Mouse (Mus musculus) spleen, adult 2 months (tissue): Measurements from ENCODE around the gene Adam21. TPM values are rescaled to one million over a fixed set of nuclear protein-coding genes. Genes with fewer than 3 reads are reported as not detected.
A peak's percentile ranks its signal among the peaks of the same experiment; 100 is the strongest.

Experiments
- DNase-seq, 2 experiments: peaks; one replicate each; pipeline versions ENCODE4 v3.0.0 to v3.0.0-alpha.2; 2012 to 2021; ENCODE audit warnings: low spot score in 2 of 2, low read depth in 1 of 2
- H3K27ac ChIP-seq: fragments of 200-500 bp; 2 replicates; pipeline ENCODE4 v1.5.1; 2012; ENCODE audit warnings: low read length, inconsistent platforms; ENCODE audit not compliant: insufficient read depth
- H3K27me3 ChIP-seq: fragments of 200-500 bp; 2 replicates; pipeline ENCODE4 v1.6.1; 2012; ENCODE audit warnings: mild to moderate bottlenecking, moderate library complexity, low read length, inconsistent platforms; ENCODE audit not compliant: control insufficient read depth, insufficient read depth
- H3K36me3 ChIP-seq: fragments of 200-500 bp; 2 replicates; pipeline ENCODE4 v1.6.1; 2012; ENCODE audit warnings: mild to moderate bottlenecking, low read length, inconsistent platforms; ENCODE audit not compliant: control insufficient read depth, insufficient read depth
- H3K4me1 ChIP-seq: fragments of 200-500 bp; 2 replicates; pipeline ENCODE4 v1.6.1; 2011; ENCODE audit warnings: inconsistent platforms; ENCODE audit not compliant: control insufficient read depth, insufficient read depth, insufficient read length
- H3K4me3 ChIP-seq: fragments of 200-500 bp; 2 replicates; pipeline ENCODE4 v1.5.1; 2011; ENCODE audit warnings: mild to moderate bottlenecking, inconsistent platforms; ENCODE audit not compliant: insufficient read depth, insufficient read length; ENCODE audit errors: extremely low read depth
- CTCF ChIP-seq: fragments of 200-500 bp; IDR thresholded peaks from 2 replicates; pipeline ENCODE4 v1.5.1; 2011; ENCODE audit warnings: mild to moderate bottlenecking, inconsistent platforms; ENCODE audit not compliant: insufficient read depth, insufficient read length, insufficient replicate concordance; ENCODE audit errors: extremely low read depth
- POLR2A ChIP-seq: fragments of 200-500 bp; IDR thresholded peaks from 2 replicates; pipeline ENCODE4 v1.6.1; 2011; ENCODE audit warnings: low read depth, low read length, inconsistent platforms
- WGBS: fragments of 180-500 bp; shearing (Covaris S2); methylation state at CpG from one replicate; pipeline ENCODE4 v1.1.7; 2018; 5-methylcytosine and 5-hydroxymethylcytosine counted together
- polyA plus RNA-seq: library from polyadenylated mRNA; depleted of rRNA; stranded (reverse); fragments of >200 nt; gene quantifications from 2 replicates; pipeline ENCODE4 v1.2.3, GENCODE M21; 2012; rRNA removed

The Adam21 gene
- polyA plus RNA-seq = 0.02 TPM in 1 of 2 replicates, not detected in the other

GRCm38 (mm10) chr12:81568374-81568773 lies at the start of gene Adam21:
Gene Adam21, minus strand, starts transcription at chr12:81568474.
- no peak for DNase-seq
- 79% methylated on average over 1 of the region's 1 CpGs for WGBS
- TF ChIP-seq POLR2A (no peak), CTCF (no peak)
- Histone ChIP-seq H3K27me3 (no peaks in the 10 kb centered on the region), H3K27ac (no peak within 1 kb of the TSS), H3K4me3 (no peak within 1 kb of the TSS), H3K36me3 (peaks cover 3% of the 10 kb centered on the region; the same call in 1 of the 2 replicates), H3K4me1 (no peaks in the 10 kb centered on the region)

- H3K36me3 ChIP-seq = no peaks in the 10 kb centered on the region
- no peak for TF ChIP-seq POLR2A
- TF ChIP-seq CTCF = no peak
- WGBS = 17% methylated on average over 7 of the region's 7 CpGs
- no peak for DNase-seq
- H3K4me1 ChIP-seq = no peaks in the 10 kb centered on the region
- no peak overlapping the region for H3K4me3 ChIP-seq
- H3K27ac ChIP-seq = no peak overlapping the region
- H3K27me3 ChIP-seq = no peaks in the 10 kb centered on the region
These were observed 48.7 kb upstream of the Adam21 start for GRCm38 (mm10) chr12:81616980-81617379.

- H3K27ac ChIP-seq = no peak overlapping the region
- TF ChIP-seq POLR2A (no peak), CTCF (no peak)
- 92% methylated on average over 6 of the region's 6 CpGs for WGBS
- no peak overlapping the region for H3K4me3 ChIP-seq
- no peaks in the 10 kb centered on the region for H3K4me1 ChIP-seq
- H3K27me3 ChIP-seq = no peaks in the 10 kb centered on the region
- H3K36me3 ChIP-seq = no peaks in the 10 kb centered on the region
- DNase-seq = no peak
These were observed 47.5 kb upstream of the Adam21 start for GRCm38 (mm10) chr12:81615807-81616206.

- Histone ChIP-seq H3K4me1 (no peaks in the 10 kb centered on the region), H3K27me3 (no peaks in the 10 kb centered on the region), H3K27ac (no peak overlapping the region), H3K4me3 (no peak overlapping the region), H3K36me3 (no peaks in the 10 kb centered on the region)
- no peak for DNase-seq
- TF ChIP-seq POLR2A (no peak), CTCF (no peak)
These were observed 41.2 kb upstream of the Adam21 start for GRCm38 (mm10) chr12:81609445-81609844.

GRCm38 (mm10) chr12:81604995-81605784 lies 36.9 kb upstream of the Adam21 start:
- TF ChIP-seq POLR2A = no peak
- TF ChIP-seq CTCF = no peak
- H3K36me3 ChIP-seq = no peaks in the 10 kb centered on the region
- no peaks in the 10 kb centered on the region for H3K4me1 ChIP-seq
- no peak for DNase-seq
- no peak overlapping the region for H3K4me3 ChIP-seq
- no peak overlapping the region for H3K27ac ChIP-seq
- WGBS = 64% methylated on average over 5 of the region's 5 CpGs
- H3K27me3 ChIP-seq = no peaks in the 10 kb centered on the region

- Histone ChIP-seq H3K4me1 (peaks cover 3% of the 10 kb centered on the region; the same call in 1 of the 2 replicates), H3K27ac (no peak overlapping the region), H3K36me3 (no peaks in the 10 kb centered on the region), H3K4me3 (no peak overlapping the region), H3K27me3 (no peaks in the 10 kb centered on the region)
- DNase-seq = no peak
- 78% methylated on average over 8 of the region's 8 CpGs for WGBS
- no peak for TF ChIP-seq POLR2A
- no peak for TF ChIP-seq CTCF
These were observed 28.4 kb upstream of the Adam21 start for GRCm38 (mm10) chr12:81596547-81597262.

- H3K4me3 ChIP-seq = peak within 1 kb of the TSS; percentile 81
- peaks cover 6% of the 10 kb centered on the region for H3K36me3 ChIP-seq
- WGBS = 4% methylated on average over 36 of the region's 36 CpGs
- H3K27ac ChIP-seq = no peak within 1 kb of the TSS
- H3K4me1 ChIP-seq = peaks cover 3% of the 10 kb centered on the region; the same call in 1 of the 2 replicates
- H3K27me3 ChIP-seq = no peaks in the 10 kb centered on the region
- peak; percentile 83 to 92 for DNase-seq
- no peak for TF ChIP-seq CTCF
- no peak for TF ChIP-seq POLR2A
These were observed 26.8 kb upstream of the Adam21 start, which contains the start of gene Med6 for GRCm38 (mm10) chr12:81594902-81595671. Gene Med6, minus strand, starts transcription at chr12:81595008.
